Mouse (Mus musculus): Measurements from ENCODE around the gene Sult2b1. TPM values are rescaled to one million over a fixed set of nuclear protein-coding genes. Genes with fewer than 3 reads are reported as not detected.

Sult2b1 gene
- total RNA-seq, 2 experiments from 2014 or later = not detected

GRCm38 (mm10) chr7:45695098-45695497 is 89.4 kb downstream of the Sult2b1 start:
- no peak for DNase-seq

- DNase-seq = no peak
These were observed 90.4 kb downstream of the Sult2b1 start, which contains the start of gene Sec1 for GRCm38 (mm10) chr7:45693921-45694591. Sec1 (minus strand) TSS chr7:45694402.

GRCm38 (mm10) chr7:45692364-45692763 is 92.1 kb downstream of the Sult2b1 start:
- no peak for DNase-seq

GRCm38 (mm10) chr7:45689800-45690199 is 94.7 kb downstream of the Sult2b1 start:
- DNase-seq = no peak

DNA sequence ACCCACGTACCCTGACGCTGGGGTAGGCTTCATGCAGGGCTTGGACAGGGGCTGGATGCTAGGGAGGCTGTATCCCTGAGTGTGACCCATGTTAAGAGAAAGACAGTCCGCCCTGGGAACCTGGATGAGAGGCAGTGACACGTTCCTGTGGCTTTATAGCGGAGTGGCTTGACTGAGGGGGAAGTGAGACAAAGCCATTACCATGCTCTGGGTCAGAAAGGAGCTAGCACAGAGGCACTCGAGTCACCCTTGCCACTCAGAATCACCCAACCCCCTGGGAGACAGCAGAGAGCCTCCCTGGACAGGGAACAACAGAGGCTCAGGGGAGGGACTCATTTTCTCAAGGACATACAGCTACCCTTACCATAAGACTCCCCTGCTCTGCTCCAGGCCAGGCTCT is 95.4 kb downstream of the Sult2b1 start:
- no peak for DNase-seq

DNA sequence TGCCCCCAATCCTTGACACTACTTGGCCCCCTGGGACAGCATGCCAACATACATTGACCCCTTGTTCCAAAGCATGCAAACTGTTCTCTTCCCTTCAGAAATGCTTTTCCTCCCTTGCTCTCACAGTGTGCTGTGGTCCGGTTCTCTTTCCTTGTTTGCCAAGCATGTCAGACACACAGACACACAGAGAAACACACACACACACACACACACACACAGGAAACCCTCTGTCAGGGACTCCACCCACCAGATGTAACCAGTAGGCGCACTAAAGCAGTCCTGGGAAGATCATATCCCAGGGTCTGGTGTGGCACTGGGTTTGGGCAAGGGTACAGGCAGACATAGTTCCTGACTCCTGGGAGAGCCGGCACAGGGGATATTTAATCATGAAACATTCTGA is 97.6 kb downstream of the Sult2b1 start:
- DNase-seq = no peak

GRCm38 (mm10) chr7:45685811-45686210 is 98.7 kb downstream of the Sult2b1 start:
- DNase-seq = no peak

DNA sequence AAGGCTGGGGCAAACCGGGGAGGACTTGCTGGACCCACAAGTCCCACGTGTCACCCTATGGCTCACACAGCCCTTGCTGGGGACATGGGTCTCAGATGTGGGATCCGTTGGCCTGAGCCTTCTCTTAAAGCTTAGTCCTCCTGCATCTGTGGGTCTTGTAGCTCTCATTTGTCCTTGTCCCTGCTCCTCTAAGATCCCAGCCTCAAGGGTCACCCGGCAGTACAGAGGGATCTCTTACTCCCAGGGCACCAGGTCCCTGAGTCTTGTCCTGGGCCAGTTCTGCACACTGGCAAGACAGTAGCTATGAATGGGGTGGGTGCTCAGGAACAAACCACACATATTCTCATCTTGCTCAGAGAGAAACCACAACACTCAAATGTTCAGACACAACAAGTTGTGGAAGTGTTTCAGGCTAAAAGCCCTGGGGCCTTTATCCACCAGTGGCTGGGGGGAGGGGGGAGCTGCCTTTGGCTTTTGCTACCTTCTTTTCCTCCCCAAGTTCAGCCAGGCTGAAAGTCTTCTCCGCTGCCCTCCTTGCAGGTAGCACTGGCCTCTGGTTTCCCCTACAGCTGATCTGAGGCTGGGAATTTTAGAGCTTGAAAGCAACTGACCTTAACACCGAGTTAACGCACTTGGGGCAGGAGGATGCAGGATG is 100.9 kb downstream of the Sult2b1 start, which contains the start of gene Ntn5:
TSS of gene Ntn5 (plus strand) at position 627 of the 655 bp plus-strand sequence.
- no peak for DNase-seq

DNA sequence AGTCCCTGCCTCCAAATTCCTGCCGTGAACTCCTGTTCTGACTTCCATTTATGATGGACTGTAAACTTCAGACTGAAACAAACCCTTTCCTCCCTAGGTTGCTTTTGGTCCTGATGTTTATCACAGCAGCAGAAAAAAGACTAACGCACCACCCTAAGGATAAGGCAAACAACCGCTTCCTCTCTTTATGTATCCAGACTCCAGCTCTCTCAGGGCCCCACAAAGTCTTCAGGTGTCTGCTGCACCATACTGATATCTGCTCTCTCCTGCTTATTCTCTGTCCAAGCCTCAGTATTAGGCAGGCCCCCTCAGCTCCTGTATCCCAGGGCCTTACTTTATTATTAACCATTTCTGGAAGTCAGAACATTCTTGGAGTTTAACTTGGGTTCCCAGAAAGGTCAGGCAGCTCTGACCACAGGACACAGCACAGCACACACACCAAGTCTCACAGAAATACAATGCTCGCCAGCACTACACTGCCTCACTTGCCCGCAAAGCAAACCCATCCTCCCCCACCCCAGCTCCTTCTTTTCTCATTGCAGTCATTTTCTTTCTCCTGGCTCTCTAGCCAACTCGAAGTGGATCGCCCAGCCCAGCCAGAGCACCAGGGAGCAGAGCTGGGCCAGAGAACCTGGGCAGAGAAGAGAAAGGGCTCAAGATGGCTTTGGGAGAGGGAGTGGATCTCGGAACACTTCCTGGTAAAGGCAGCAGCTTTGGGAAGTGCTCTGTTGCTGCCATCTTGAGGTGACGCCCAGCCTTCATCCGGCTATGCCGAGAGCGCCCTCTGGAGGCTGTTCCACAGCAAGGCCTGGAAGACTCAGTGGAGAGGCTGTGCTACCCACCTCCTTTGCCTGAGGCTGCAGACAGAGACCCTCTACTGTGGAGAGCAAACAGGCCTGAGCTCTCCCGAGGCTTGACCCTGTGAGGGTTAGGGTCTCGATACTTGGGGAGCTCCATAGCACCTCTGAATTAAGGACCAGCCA is 102.0 kb downstream of the Sult2b1 start:
- peak; percentile 92 for DNase-seq

GRCm38 (mm10) chr7:45681046-45681736 is 103.3 kb downstream of the Sult2b1 start:
- DNase-seq = no peak

Other genes starting within 250 kb of the Sult2b1 start
- under 1 TPM in 1 of 2 experiments, not detected in 1; 0.19 TPM for gene Hsd17b14, start 229.8 kb downstream of the Sult2b1 start, total RNA-seq (2021)
- 10 to 100 TPM; 24.0 to 25.2 TPM for gene Bcat2, start 214.5 kb downstream of the Sult2b1 start, total RNA-seq (2021)
- not detected for gene Fgf21, start 169.2 kb downstream of the Sult2b1 start, total RNA-seq (2021)
- gene Fut1, start 167.4 kb downstream of the Sult2b1 start, total RNA-seq (2021) = not detected
- under 1 TPM in 1 of 2 experiments, not detected in 1; 0.38 TPM for gene Izumo1, start 162.9 kb downstream of the Sult2b1 start, total RNA-seq (2021)
- gene Rasip1, start 157.2 kb downstream of the Sult2b1 start, total RNA-seq (2021) = 10 to 100 TPM; 17.2 to 19.7 TPM
- 100 to 1,000 TPM; 105 to 131 TPM for gene Mamstr, start 144.7 kb downstream of the Sult2b1 start, total RNA-seq (2021)
- under 1 TPM in 1 of 2 experiments, not detected in 1; 0.11 TPM for gene Fut2, start 118.3 kb downstream of the Sult2b1 start, total RNA-seq (2021)
- gene Ntn5, start 100.6 kb downstream of the Sult2b1 start, total RNA-seq (2021) = under 1 TPM; 0.75 to 0.77 TPM
- gene Sec1, start 90.3 kb downstream of the Sult2b1 start, total RNA-seq (2021) = under 1 TPM in 1 of 2 experiments, not detected in 1; 0.21 TPM
- 1 to 10 TPM; 3.4 to 3.9 TPM for gene Car11, start 84.8 kb downstream of the Sult2b1 start, total RNA-seq (2021)
- gene Dbp, start 79.6 kb downstream of the Sult2b1 start, total RNA-seq (2021) = 10 to 100 TPM; 35.9 to 37.9 TPM
- 100 to 1,000 TPM; 793 to 822 TPM for gene Rpl18, start 69.2 kb downstream of the Sult2b1 start, total RNA-seq (2021)
- 10 to 100 TPM; 11.8 to 13.8 TPM for gene Sphk2, start 66.7 kb downstream of the Sult2b1 start, total RNA-seq (2021)
- gene Fam83e, start 63.5 kb downstream of the Sult2b1 start, total RNA-seq (2021) = under 1 TPM; 0.12 to 0.45 TPM
- not detected for gene Spaca4, start 58.9 kb downstream of the Sult2b1 start, total RNA-seq (2021)
- under 1 TPM; 0.52 to 0.80 TPM for gene Lmtk3, start 931 bp downstream of the Sult2b1 start, total RNA-seq (2021)
- 10 to 100 TPM; 45.3 to 45.4 TPM for gene Cyth2, start 29.9 kb upstream of the Sult2b1 start, total RNA-seq (2021)
- gene Kcnj14, start 40.1 kb upstream of the Sult2b1 start, total RNA-seq (2021) = under 1 TPM; 0.36 to 0.45 TPM
- gene Grwd1, start 46.3 kb upstream of the Sult2b1 start, total RNA-seq (2021) = 10 to 100 TPM; 14.8 to 15.4 TPM
- 10 to 100 TPM; 73.5 to 74.7 TPM for gene Kdelr1, start 88.1 kb upstream of the Sult2b1 start, total RNA-seq (2021)
- 1 to 10 TPM in 1 of 2 experiments, under 1 TPM in 1; 0.80 to 1.2 TPM for gene Grin2d, start 93.7 kb upstream of the Sult2b1 start, total RNA-seq (2021)
- under 1 TPM in 1 of 2 experiments, not detected in 1; 0.35 TPM for gene Syngr4, start 112.0 kb upstream of the Sult2b1 start, total RNA-seq (2021)
- gene Tmem143, start 112.3 kb upstream of the Sult2b1 start, total RNA-seq (2021) = 10 to 100 TPM; 42.3 to 47.7 TPM
- 10 to 100 TPM; 34.8 to 55.7 TPM for gene Emp3, start 136.7 kb upstream of the Sult2b1 start, total RNA-seq (2021)
- gene Ccdc114, start 139.4 kb upstream of the Sult2b1 start, total RNA-seq (2021) = 1 to 10 TPM; 1.1 to 1.6 TPM
- under 1 TPM; 0.11 to 0.12 TPM for gene Abcc6, start 245.6 kb upstream of the Sult2b1 start, total RNA-seq (2021)
- 10 to 100 TPM; 42.1 to 47.5 TPM for gene Nomo1, start 249.0 kb upstream of the Sult2b1 start, total RNA-seq (2021)